Mouse (Mus musculus): ENCODE data around the gene Gpr146. TPM values are rescaled to one million over a fixed set of nuclear protein-coding genes. Genes with fewer than 3 reads are reported as not detected.

The Gpr146 gene
- polyA plus RNA-seq, 1 experiment from 2014 or later = 1.7 TPM

DNA sequence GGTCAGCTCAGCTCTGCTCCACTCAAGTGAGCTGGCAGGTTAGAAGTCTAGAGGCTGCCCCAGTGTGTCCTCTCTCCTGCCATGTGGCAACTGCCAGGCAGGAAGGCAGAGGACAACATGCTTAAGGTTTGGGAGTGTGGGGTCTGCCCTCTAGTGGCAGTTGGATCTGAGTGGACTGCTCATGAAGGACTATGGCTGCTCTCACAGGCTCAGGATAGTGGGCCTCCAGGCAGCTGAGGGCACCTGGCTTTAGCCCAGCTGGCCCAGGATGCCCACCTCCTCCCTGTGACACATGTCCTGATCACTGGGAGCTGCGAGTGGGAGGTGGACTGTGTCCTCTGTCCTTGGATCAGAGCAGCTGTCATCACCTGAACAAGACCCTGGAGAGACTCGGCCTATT lies 18.8 kb upstream of the Gpr146 start:
- no peak overlapping the region for H3K4me3 ChIP-seq (replicated peaks)
- no peak for ATAC-seq (ENCODE audit: insufficient number of reproducible peaks, insufficient read depth, low FRiP score, low TSS enrichment, low read depth)
- H3K9me3 ChIP-seq = no peaks in the 10 kb centered on the region
- no peaks in the 10 kb centered on the region for H3K27me3 ChIP-seq
- no peak overlapping the region for H3K27ac ChIP-seq
- H3K36me3 ChIP-seq = peaks cover 6% of the 10 kb centered on the region; the same call in 1 of the 2 replicates
- peaks cover 15% of the 10 kb centered on the region for H3K4me1 ChIP-seq (replicated peaks)
- 79% methylated on average over 2 of the region's 2 CpGs for WGBS
- H3K9ac ChIP-seq (replicated peaks) = no peak overlapping the region
- H3K4me2 ChIP-seq = no peak overlapping the region

DNA sequence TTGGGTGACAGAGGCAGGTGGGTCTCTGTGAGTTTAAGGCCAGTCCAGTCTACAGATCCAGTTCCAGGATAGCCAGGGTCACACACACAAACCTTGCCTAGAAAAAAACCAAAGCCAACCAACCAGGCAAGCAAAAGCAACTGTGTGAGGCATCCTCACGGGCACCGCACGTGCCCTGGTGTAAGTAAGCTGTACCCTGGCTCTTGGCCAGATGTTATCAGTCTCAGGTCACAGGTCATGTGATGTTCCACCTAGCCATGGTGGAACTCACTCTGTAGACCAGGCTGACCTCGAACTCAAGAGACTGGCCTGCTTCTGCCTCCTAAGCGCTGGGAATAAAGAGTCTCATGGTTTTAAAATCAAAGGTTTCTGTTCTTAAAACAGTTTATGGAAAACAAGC lies 18.3 kb upstream of the Gpr146 start:
- ATAC-seq (ENCODE audit: insufficient number of reproducible peaks, insufficient read depth, low FRiP score, low TSS enrichment, low read depth) = no peak
- H3K9ac ChIP-seq (replicated peaks) = no peak overlapping the region
- H3K36me3 ChIP-seq = peaks cover 7% of the 10 kb centered on the region; the same call in 1 of the 2 replicates
- H3K27ac ChIP-seq = no peak overlapping the region
- H3K4me3 ChIP-seq (replicated peaks) = no peak overlapping the region
- 90% methylated on average over 5 of the region's 5 CpGs for WGBS
- H3K9me3 ChIP-seq = no peaks in the 10 kb centered on the region
- H3K4me1 ChIP-seq (replicated peaks) = peaks cover 16% of the 10 kb centered on the region
- H3K27me3 ChIP-seq = no peaks in the 10 kb centered on the region
- H3K4me2 ChIP-seq = no peak overlapping the region

DNA sequence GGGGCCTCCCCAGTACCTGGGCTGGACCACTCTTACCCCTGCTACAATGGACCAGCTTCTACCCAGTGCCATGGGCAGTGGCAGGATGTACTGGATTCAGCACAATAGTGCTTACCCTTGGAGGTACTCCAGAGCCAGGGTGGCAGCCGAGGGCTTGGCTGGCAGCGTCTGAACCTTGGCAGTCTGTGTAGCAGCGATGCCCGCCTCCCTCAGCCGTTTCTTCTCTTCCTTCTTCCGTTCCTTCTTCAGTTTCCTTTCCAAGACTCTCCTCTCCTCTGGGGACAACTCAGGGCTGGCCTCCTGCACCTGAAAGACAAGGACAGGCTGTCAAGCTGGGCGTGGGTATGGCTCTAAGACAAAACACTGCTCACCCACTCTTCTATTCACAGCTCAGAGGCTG lies 13.6 kb upstream of the Gpr146 start:
- Histone ChIP-seq H3K4me2 (no peak overlapping the region), H3K36me3 (peaks cover 7% of the 10 kb centered on the region; the same call in 1 of the 2 replicates), H3K4me3 (replicated peaks) (no peak overlapping the region), H3K4me1 (replicated peaks) (peaks cover 18% of the 10 kb centered on the region), H3K9ac (replicated peaks) (no peak overlapping the region), H3K27me3 (no peaks in the 10 kb centered on the region), H3K9me3 (no peaks in the 10 kb centered on the region), H3K27ac (no peak overlapping the region)
- no peak; the same call in 1 of the 2 replicates for ATAC-seq (ENCODE audit: insufficient number of reproducible peaks, insufficient read depth, low FRiP score, low TSS enrichment, low read depth)
- WGBS = 79% methylated on average over 7 of the region's 7 CpGs

DNA sequence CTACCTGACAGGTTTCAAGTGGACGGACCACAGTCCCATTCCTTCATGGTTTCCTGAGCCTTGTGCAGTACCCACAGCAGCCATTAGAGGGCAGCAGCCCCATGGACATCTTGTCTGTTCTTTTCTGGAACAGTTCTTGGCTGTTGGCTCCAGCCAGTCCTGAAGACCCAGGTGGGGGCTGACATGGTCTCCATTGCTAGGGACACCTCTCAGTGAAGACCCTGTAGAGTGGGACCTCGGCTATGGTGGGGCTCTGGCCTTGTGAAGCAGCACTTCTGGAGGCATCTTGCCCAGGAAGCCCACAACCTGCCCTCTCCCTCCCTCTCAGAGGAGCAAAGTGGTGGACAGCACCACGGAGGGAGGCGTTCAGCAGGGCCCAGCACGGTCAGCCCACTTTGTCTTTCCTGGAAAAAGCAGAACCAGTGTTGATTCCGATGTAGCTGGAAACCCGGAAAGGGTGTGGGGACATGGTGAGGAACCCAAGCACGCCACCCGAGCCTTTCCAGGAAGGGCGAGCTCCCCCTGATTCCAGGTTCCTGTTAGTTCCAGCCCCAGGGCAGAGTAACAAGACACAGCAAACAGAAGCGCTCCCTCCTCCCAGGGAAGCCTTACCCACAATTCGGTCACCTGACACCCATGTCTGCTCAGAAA lies 13.1 kb upstream of the Gpr146 start:
- peaks cover 7% of the 10 kb centered on the region; the same call in 1 of the 2 replicates for H3K36me3 ChIP-seq
- 28% methylated on average over 12 of the region's 12 CpGs for WGBS
- peak overlapping the region; percentile 54 for H3K9ac ChIP-seq (replicated peaks)
- peak overlapping the region; percentile 26 for H3K27ac ChIP-seq
- H3K4me1 ChIP-seq (replicated peaks) = peaks cover 18% of the 10 kb centered on the region
- H3K4me2 ChIP-seq = peak overlapping the region; percentile 21; the same call in 1 of the 2 replicates
- no peak overlapping the region for H3K4me3 ChIP-seq (replicated peaks)
- no peaks in the 10 kb centered on the region for H3K9me3 ChIP-seq
- no peaks in the 10 kb centered on the region for H3K27me3 ChIP-seq
- no peak; the same call in 1 of the 2 replicates for ATAC-seq (ENCODE audit: insufficient number of reproducible peaks, insufficient read depth, low FRiP score, low TSS enrichment, low read depth)

DNA sequence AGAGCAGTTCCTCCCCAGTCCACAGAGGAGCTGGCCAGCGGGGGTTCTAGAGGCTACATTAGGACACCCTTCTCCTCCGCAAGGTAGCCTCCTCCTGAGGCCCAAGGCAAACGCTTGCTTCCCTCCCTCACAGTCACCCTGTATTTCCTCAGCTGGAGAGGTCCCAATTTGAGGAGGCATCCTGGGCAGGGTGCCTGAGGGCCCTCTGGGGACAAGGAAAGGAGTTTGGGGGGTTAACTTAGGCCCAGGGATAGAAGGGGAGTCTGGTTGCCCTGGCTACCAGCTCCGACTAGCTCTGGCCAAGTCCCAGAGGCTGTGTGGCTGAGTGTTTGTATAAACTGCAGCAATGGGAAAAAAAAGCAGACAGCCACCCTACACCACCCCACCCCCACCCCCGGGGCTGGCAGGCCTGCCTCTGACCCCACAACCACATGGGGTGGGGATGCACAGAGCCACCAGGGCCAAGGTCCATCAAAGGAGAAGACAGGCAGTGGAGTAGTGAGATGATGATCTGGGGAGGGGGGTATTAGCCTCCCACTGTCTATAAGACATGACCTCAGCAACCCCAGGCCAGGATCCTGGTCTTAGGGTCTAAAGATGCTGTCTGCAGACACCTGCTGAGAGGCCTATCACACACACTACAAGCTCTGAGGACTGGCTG lies 12.5 kb upstream of the Gpr146 start:
- Histone ChIP-seq H3K4me3 (replicated peaks) (no peak overlapping the region), H3K36me3 (peaks cover 7% of the 10 kb centered on the region; the same call in 1 of the 2 replicates), H3K27me3 (no peaks in the 10 kb centered on the region), H3K9me3 (no peaks in the 10 kb centered on the region), H3K4me2 (peak overlapping the region; percentile 21), H3K9ac (replicated peaks) (peak overlapping the region; percentile 54), H3K4me1 (replicated peaks) (peaks cover 18% of the 10 kb centered on the region), H3K27ac (peak overlapping the region; percentile 26)
- no peak for ATAC-seq (ENCODE audit: insufficient number of reproducible peaks, insufficient read depth, low FRiP score, low TSS enrichment, low read depth)
- WGBS = 33% methylated on average over 5 of the region's 5 CpGs

DNA sequence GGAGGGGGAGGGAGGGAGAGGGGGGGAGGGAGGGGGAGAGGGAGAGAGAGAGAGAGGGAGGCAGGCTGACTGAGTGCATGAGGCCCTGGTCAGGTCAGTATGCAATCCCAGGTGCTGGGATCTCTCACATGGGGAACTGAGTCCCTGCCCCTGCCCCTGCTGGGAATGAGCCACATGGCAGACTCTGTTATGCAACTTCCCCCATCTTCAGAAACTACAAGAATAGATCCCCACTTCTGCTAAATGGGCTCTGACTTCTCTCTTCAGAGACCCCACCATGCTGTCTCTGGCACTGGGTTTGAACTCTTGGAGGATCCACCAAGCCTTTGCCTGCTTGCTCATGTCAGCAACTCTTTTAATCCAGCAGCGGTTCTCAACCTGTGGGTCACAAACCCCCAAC lies 11.7 kb upstream of the Gpr146 start:
- H3K4me1 ChIP-seq (replicated peaks) = peaks cover 24% of the 10 kb centered on the region
- no peak overlapping the region for H3K4me2 ChIP-seq
- H3K4me3 ChIP-seq (replicated peaks) = no peak overlapping the region
- WGBS = 73% methylated on average over 1 of the region's 1 CpGs
- H3K27ac ChIP-seq = no peak overlapping the region
- H3K36me3 ChIP-seq = 0 out of 2 replicates have a peak, but pooled peaks cover 3% of the 10 kb centered on the region
- H3K9me3 ChIP-seq = no peaks in the 10 kb centered on the region
- no peaks in the 10 kb centered on the region for H3K27me3 ChIP-seq
- no peak for ATAC-seq (ENCODE audit: insufficient number of reproducible peaks, insufficient read depth, low FRiP score, low TSS enrichment, low read depth)
- no peak overlapping the region for H3K9ac ChIP-seq (replicated peaks)

DNA sequence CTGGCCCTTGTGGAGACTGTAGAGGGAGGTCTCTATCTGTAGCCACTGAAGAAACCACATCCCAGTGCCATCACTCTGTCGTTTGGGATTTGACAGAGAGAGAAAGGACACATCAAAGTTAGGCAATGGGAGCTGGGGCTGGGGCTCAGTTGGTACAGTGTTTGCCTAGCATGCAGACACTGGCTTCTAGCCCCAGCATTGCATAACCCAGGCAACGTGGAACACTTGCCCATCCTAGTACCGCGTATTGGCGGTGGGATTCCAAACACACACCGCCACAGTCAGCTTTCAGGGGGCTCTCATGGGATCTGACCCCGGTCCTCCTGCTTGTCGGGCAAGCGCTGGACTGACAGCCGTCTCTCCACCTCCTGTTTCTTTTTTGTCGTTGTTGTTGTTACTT lies 11.0 kb upstream of the Gpr146 start:
- ATAC-seq (ENCODE audit: insufficient number of reproducible peaks, insufficient read depth, low FRiP score, low TSS enrichment, low read depth) = no peak
- H3K9ac ChIP-seq (replicated peaks) = no peak overlapping the region
- H3K27me3 ChIP-seq = no peaks in the 10 kb centered on the region
- H3K4me3 ChIP-seq (replicated peaks) = no peak overlapping the region
- H3K4me2 ChIP-seq = no peak overlapping the region
- 0 out of 2 replicates have a peak, but pooled peaks cover 3% of the 10 kb centered on the region for H3K36me3 ChIP-seq
- peaks cover 30% of the 10 kb centered on the region for H3K4me1 ChIP-seq (replicated peaks)
- H3K27ac ChIP-seq = no peak overlapping the region
- no peaks in the 10 kb centered on the region for H3K9me3 ChIP-seq
- 84% methylated on average over 11 of the region's 11 CpGs for WGBS

DNA sequence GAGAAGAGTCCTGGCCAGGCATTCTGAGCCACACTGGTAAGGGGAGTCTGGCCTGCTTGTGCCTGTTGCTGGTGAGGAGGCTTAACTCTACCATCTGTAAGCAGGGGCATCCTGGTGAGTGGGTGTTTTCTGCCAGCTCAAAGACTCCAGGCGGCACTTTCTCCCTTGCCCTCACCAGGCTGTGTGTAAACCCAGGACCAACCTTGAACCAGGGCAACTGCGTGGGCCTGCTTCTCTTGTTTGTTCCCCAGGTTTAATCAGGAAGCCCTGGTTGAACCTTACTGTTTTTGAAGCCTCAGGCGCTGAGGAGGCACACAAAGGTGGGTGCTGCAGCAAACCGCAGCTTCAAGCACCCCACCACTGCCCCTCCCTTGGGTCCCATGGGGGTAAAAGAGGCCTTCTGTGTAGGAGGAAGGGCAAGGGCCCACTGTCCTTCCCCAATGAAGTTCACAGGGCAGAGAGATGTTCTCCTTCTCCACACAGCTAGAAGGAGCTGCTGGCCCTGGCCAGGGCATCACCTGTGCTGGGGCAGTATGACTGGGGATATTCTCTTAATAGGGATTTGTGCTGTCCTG lies 9.5 kb upstream of the Gpr146 start:
- 92% methylated on average over 4 of the region's 4 CpGs for WGBS
- no peak overlapping the region for H3K27ac ChIP-seq
- H3K4me3 ChIP-seq (replicated peaks) = no peak overlapping the region
- H3K9me3 ChIP-seq = no peaks in the 10 kb centered on the region
- peaks cover 39% of the 10 kb centered on the region for H3K4me1 ChIP-seq (replicated peaks)
- ATAC-seq (ENCODE audit: insufficient number of reproducible peaks, insufficient read depth, low FRiP score, low TSS enrichment, low read depth) = no peak
- no peak overlapping the region for H3K9ac ChIP-seq (replicated peaks)
- no peaks in the 10 kb centered on the region for H3K27me3 ChIP-seq
- H3K36me3 ChIP-seq = 0 out of 2 replicates have a peak, but pooled peaks cover 3% of the 10 kb centered on the region
- H3K4me2 ChIP-seq = no peak overlapping the region

DNA sequence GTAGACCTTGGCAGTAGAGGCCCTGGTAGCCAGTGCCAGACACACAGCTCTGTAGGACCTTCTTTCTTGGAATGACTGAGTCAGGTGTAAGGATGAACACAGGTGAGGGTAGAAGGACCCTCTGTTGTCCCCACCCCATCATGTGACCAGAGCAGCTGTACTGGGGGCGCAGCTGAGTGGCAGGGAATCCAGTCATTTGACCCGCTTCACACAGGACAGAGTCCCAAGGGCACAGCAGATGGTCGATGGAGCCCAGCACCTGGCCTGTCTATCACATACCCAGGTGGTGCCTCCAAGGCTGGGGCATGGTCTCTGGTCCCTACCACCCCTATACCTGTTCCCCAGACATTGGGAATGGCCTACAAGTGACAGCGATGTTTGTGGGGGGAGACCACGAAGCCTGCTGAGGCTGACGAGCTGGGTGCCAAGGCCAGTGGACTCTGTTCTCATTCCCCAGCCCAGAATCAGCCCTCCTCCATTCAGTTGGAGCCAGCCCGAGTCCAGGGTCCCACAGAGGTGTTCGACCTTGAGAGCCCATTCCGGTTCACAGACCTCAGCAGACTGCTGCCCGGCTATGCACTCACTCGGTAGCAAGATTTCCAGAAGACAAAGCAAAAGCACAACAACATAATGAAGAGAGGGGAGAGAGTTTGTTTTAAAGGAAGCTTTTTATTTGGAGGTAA lies 8.7 kb upstream of the Gpr146 start:
- Histone ChIP-seq H3K4me2 (no peak overlapping the region), H3K9ac (replicated peaks) (no peak overlapping the region), H3K4me3 (replicated peaks) (no peak overlapping the region), H3K4me1 (replicated peaks) (peaks cover 39% of the 10 kb centered on the region), H3K27me3 (no peaks in the 10 kb centered on the region), H3K27ac (no peak overlapping the region), H3K36me3 (0 out of 2 replicates have a peak, but pooled peaks cover under 1% of the 10 kb centered on the region), H3K9me3 (no peaks in the 10 kb centered on the region)
- ATAC-seq (ENCODE audit: insufficient number of reproducible peaks, insufficient read depth, low FRiP score, low TSS enrichment, low read depth) = no peak
- WGBS = 83% methylated on average over 11 of the region's 11 CpGs

DNA sequence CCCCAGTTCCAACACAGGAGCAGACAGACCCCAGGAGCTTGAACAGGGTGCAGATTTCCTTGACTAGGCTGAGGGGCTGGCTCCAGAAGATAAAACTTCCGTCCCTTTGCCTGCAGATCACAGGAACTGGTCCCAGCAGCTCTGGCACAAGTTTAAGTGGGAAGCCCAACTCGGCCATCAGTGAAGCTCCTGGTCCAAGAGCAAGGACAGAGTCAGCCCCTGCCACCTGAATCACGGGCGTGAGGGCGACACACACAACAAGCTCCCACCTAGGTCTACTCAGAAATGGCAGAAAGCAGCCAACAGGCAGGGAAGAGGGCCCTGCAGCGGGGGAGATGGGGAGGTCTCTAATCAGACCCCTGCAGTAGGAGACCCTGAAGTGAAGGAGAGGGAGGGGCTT lies 7.2 kb upstream of the Gpr146 start:
- Histone ChIP-seq H3K4me2 (no peak overlapping the region), H3K9ac (replicated peaks) (peak overlapping the region; percentile 28; the same call in 1 of the 2 replicates), H3K27ac (no peak overlapping the region), H3K27me3 (no peaks in the 10 kb centered on the region), H3K9me3 (no peaks in the 10 kb centered on the region), H3K4me1 (replicated peaks) (peaks cover 28% of the 10 kb centered on the region), H3K4me3 (replicated peaks) (no peak overlapping the region), H3K36me3 (no peaks in the 10 kb centered on the region)
- ATAC-seq (ENCODE audit: insufficient number of reproducible peaks, insufficient read depth, low FRiP score, low TSS enrichment, low read depth) = no peak
- 81% methylated on average over 6 of the region's 6 CpGs for WGBS

DNA sequence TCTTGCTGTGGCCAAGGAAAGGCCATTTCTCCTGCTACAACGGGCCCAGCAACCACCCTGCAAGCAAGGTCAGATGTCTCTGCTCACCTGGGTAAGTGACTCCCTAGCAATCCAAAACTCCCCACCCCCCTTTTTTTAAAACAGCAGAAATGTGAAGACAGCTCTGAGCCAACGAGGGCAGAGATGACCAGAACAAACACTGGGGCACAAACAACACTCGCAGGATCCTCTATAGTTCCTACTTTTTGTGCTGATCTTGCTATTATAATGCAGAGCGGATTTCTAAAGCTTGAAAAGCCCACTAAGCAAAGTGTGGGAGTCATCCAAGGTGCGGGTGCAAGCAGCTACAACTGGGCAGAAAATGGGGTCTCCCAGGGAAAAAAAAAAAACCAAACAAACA lies 6.4 kb upstream of the Gpr146 start:
- 0 out of 2 replicates have a peak overlapping the region, but pooled peaks have one; percentile 13 for H3K27ac ChIP-seq
- H3K9ac ChIP-seq (replicated peaks) = peak overlapping the region; percentile 92
- no peaks in the 10 kb centered on the region for H3K36me3 ChIP-seq
- ATAC-seq (ENCODE audit: insufficient number of reproducible peaks, insufficient read depth, low FRiP score, low TSS enrichment, low read depth) = no peak
- peak overlapping the region; percentile 79 for H3K4me2 ChIP-seq
- H3K4me3 ChIP-seq (replicated peaks) = peak overlapping the region; percentile 66
- WGBS = 66% methylated on average over 5 of the region's 5 CpGs
- H3K4me1 ChIP-seq (replicated peaks) = peaks cover 22% of the 10 kb centered on the region
- no peaks in the 10 kb centered on the region for H3K9me3 ChIP-seq
- no peaks in the 10 kb centered on the region for H3K27me3 ChIP-seq
